Mouse (Mus musculus) embryonic stem cell, embryonic (primary cell): Measurements from ENCODE around the gene Olfr1044.
"Not testable (repeated sequence)": the region's sequence is repeated elsewhere in the genome, so short reads cannot be mapped to it uniquely, and the experiment has no call there.

ENCODE experiments used
- CTCF ChIA-PET, 4 experiments: fragments of 300-600 bp in 2 of 4; fragments of 350-600 bp in 2 of 4; sonication (Branson Sonifier 250); formaldehyde crosslinking; loops; one replicate each; lab custom pipeline; 2022; ENCODE audit warnings: inconsistent platforms in 2 of 4; lab: Charles Lee
- POLR2A ChIA-PET, 4 experiments: fragments of 300-600 bp in 2 of 4; fragments of 350-600 bp in 2 of 4; sonication (Branson Sonifier 250); formaldehyde crosslinking; loops; one replicate each; lab custom pipeline; 2022; ENCODE audit warnings: antibody characterized with exemption in 4 of 4, inconsistent platforms in 1 of 4; lab: Charles Lee

Olfr1044 gene

GRCm38 (mm10) chr2:86177720-86178119 is at the start of gene Olfr1044:
Gene Olfr1044 (minus strand): TSS chr2:86177820.
- POLR2A ChIA-PET: no interaction called here
- CTCF ChIA-PET: no interaction called here

- ChIA-PET CTCF (no interaction called here), POLR2A (no interaction called here)
These were observed 41.6 kb upstream of the Olfr1044 start, which contains the start of gene Olfr1046 for GRCm38 (mm10) chr2:86219214-86219613. Gene Olfr1046 (minus strand): TSS chr2:86219314.

- ChIA-PET CTCF (no interaction called here), POLR2A (no interaction called here)
These were observed 25.3 kb upstream of the Olfr1044 start, which contains the start of gene Olfr1045 for GRCm38 (mm10) chr2:86202909-86203308. Gene Olfr1045 (minus strand): TSS chr2:86203009.

GRCm38 (mm10) chr2:86195863-86196262 is 18.2 kb upstream of the Olfr1044 start:
- POLR2A ChIA-PET: no interaction called here
- CTCF ChIA-PET: no interaction called here

GRCm38 (mm10) chr2:86185583-86185982 is 8.0 kb upstream of the Olfr1044 start, which contains the start of gene Olfr52:
Gene Olfr52 (minus strand): TSS chr2:86185683.
- POLR2A ChIA-PET: interaction anchor here in 1 of 4 experiments (0.5 kb wide), 1 partner anchor 11 kb away, joined by 3 read pairs; no protein-coding TSS in a partner anchor
- CTCF ChIA-PET: no interaction called here

- CTCF ChIA-PET: no interaction called here
These were observed 2.3 kb upstream of the Olfr1044 start for GRCm38 (mm10) chr2:86179950-86180349.

GRCm38 (mm10) chr2:86175422-86175821 is 2.2 kb downstream of the Olfr1044 start:
- POLR2A ChIA-PET: interaction anchor here in 1 of 4 experiments (0.7 kb wide), 1 partner anchor 10 kb away, joined by 3 read pairs; the partner anchor contains the start of gene Olfr52
- CTCF ChIA-PET: not testable (repeated sequence)

More at GRCm38 (mm10) chr2:86179950-86180349, 2.3 kb upstream of the Olfr1044 start:
- POLR2A ChIA-PET: no interaction called here

GRCm38 (mm10) chr2:86167422-86167821 is 10.2 kb downstream of the Olfr1044 start, which contains the start of gene Olfr1043:
Gene Olfr1043 (minus strand): TSS chr2:86167522.
- ChIA-PET CTCF (no interaction called here), POLR2A (no interaction called here)

- POLR2A ChIA-PET: no interaction called here
- CTCF ChIA-PET: no interaction called here
These were observed 15.9 kb downstream of the Olfr1044 start, which contains the start of gene Olfr1042 for GRCm38 (mm10) chr2:86161738-86162137. Gene Olfr1042 (minus strand): TSS chr2:86161838.

GRCm38 (mm10) chr2:86146632-86147031 is 31.0 kb downstream of the Olfr1044 start, which contains the start of gene Olfr1040:
Gene Olfr1040 (minus strand): TSS chr2:86146732.
- POLR2A ChIA-PET: no interaction called here
- CTCF ChIA-PET: no interaction called here

GRCm38 (mm10) chr2:86135828-86136227 is 41.8 kb downstream of the Olfr1044 start, which contains the start of gene Olfr1039:
Gene Olfr1039 (minus strand): TSS chr2:86135928.
- POLR2A ChIA-PET: no interaction called here
- CTCF ChIA-PET: no interaction called here
